Mouse (Mus musculus): Measurements from ENCODE around the gene Satb2.

DNA sequence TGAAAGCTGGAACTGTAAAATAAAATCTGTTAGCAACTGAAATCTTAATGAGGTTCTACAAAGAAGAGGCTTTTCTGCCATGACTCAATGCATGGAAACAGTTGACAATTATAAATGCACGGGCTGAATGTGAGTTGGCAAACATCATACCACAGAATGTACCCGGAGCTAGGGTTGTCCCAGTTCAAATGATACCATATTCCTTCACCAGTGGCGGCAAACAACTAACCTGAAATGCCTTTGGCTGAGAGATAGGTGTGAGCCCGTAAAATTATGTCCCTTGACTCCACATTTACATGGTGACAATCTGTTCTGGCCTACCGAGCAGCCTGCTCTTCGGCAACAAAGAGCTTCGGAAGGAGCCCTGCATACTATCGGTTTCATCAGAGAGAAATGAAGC lies 58.0 kb downstream of the Satb2 start:
- TF ChIP-seq EP300 (IDR thresholded peaks at IDR 0.05) = no peak
- TF ChIP-seq CTCF (IDR thresholded peaks at IDR 0.05) = no peak
